Mouse (Mus musculus) liver, adult 2 months (tissue): ENCODE results near the gene Bnc2.

ENCODE experiments used
- CTCF ChIP-seq: fragments of 200-500 bp; IDR thresholded peaks from 2 replicates; pipeline ENCODE4 v1.5.1; 2011; ENCODE audit warnings: low read depth, low read length, control low read depth
- POLR2A ChIP-seq: fragments of 200-500 bp; IDR thresholded peaks from 2 replicates; pipeline ENCODE4 v1.6.1; 2011; ENCODE audit warnings: low read length, control low read depth; ENCODE audit not compliant: insufficient read depth; ENCODE audit errors: extremely low read depth

GRCm38 (mm10) chr4:84361165-84361564, 313.9 kb downstream of the Bnc2 start:
- TF ChIP-seq CTCF (no peak), POLR2A (no peak)
